Mouse (Mus musculus): ENCODE data around the gene Pllp. TPM values are rescaled to one million over a fixed set of nuclear protein-coding genes. Genes with fewer than 3 reads are reported as not detected.

The Pllp gene
- not detected in 2 replicates for polyA plus RNA-seq (2012; ENCODE audit: low replicate concordance)

GRCm38 (mm10) chr8:94695994-94696384, at the start of gene Pllp:
Pllp (minus strand) TSS chr8:94696278.

GRCm38 (mm10) chr8:94745476-94746184, 49.6 kb upstream of the Pllp start, which contains the start of gene Ccl22:
Ccl22 (plus strand) TSS chr8:94745590.

GRCm38 (mm10) chr8:94666456-94667308, 29.4 kb downstream of the Pllp start, which contains the start of gene Arl2bp:
Arl2bp (plus strand) TSS chr8:94666600.

Other genes starting within 250 kb of the Pllp start
- 61.8 and 73.0 TPM in 2 replicates for gene Cpne2, start 163.3 kb downstream of the Pllp start, polyA plus RNA-seq (2012; ENCODE audit: low replicate concordance)
- gene Rspry1, start 94.3 kb downstream of the Pllp start, polyA plus RNA-seq (2012; ENCODE audit: low replicate concordance), result 6.5 and 8.1 TPM in 2 replicates
- gene Fam192a, start 94.3 kb downstream of the Pllp start, polyA plus RNA-seq (2012; ENCODE audit: low replicate concordance), result 17.6 and 35.3 TPM in 2 replicates
- gene Arl2bp, start 29.7 kb downstream of the Pllp start, polyA plus RNA-seq (2012; ENCODE audit: low replicate concordance), result 5.8 and 16.9 TPM in 2 replicates
- 0.25 and 0.47 TPM in 2 replicates for gene Ccl22, start 49.3 kb upstream of the Pllp start, polyA plus RNA-seq (2012; ENCODE audit: low replicate concordance)
- 0.07 and 0.10 TPM in 2 replicates for gene Cx3cl1, start 75.7 kb upstream of the Pllp start, polyA plus RNA-seq (2012; ENCODE audit: low replicate concordance)
- gene Ccl17, start 114.2 kb upstream of the Pllp start, polyA plus RNA-seq (2012; ENCODE audit: low replicate concordance), result not detected in 2 replicates
- gene Coq9, start 142.0 kb upstream of the Pllp start, polyA plus RNA-seq (2012; ENCODE audit: low replicate concordance), result 89.1 and 112 TPM in 2 replicates
- gene Ciapin1, start 142.1 kb upstream of the Pllp start, polyA plus RNA-seq (2012; ENCODE audit: low replicate concordance), result 103 and 1,167 TPM in 2 replicates
- gene Polr2c, start 161.2 kb upstream of the Pllp start, polyA plus RNA-seq (2012; ENCODE audit: low replicate concordance), result 10.6 and 11.4 TPM in 2 replicates
- 0.90 and 4.2 TPM in 2 replicates for gene Dok4, start 180.1 kb upstream of the Pllp start, polyA plus RNA-seq (2012; ENCODE audit: low replicate concordance)
- gene Ccdc102a, start 221.8 kb upstream of the Pllp start, polyA plus RNA-seq (2012; ENCODE audit: low replicate concordance), result 1.6 and 3.0 TPM in 2 replicates
- gene Adgrg5, start 227.4 kb upstream of the Pllp start, polyA plus RNA-seq (2012; ENCODE audit: low replicate concordance), result 1.3 and 3.6 TPM in 2 replicates